Mouse (Mus musculus) stomach, adult 2 months (tissue): ENCODE measurements around the gene Mettl21e. TPM values are rescaled to one million over a fixed set of nuclear protein-coding genes. Genes with fewer than 3 reads are reported as not detected.

Experiments
- polyA plus RNA-seq: library from polyadenylated mRNA; depleted of rRNA; stranded (reverse); fragments of >200 nt; gene quantifications from 2 replicates; pipeline ENCODE4 v1.2.3, GENCODE M21; 2012; rRNA removed

Mettl21e gene
- polyA plus RNA-seq: not detected in 2 replicates

GRCm38 (mm10) chr1:44218876-44219275 lies at the start of gene Mettl21e:
Gene Mettl21e, minus strand, starts transcription at chr1:44218961.

Other genes starting within 250 kb of the Mettl21e start
- not detected in 2 replicates for gene Mettl21c, start 198.9 kb downstream of the Mettl21e start, polyA plus RNA-seq
- gene Gm8251, start 157.0 kb downstream of the Mettl21e start, polyA plus RNA-seq: not detected in 2 replicates
- gene Tex30, start 116.5 kb downstream of the Mettl21e start, polyA plus RNA-seq: 1.2 and 1.5 TPM in 2 replicates
- 6.1 and 9.2 TPM in 2 replicates for gene Kdelc1, start 100.2 kb downstream of the Mettl21e start, polyA plus RNA-seq
- gene Bivm, start 100.0 kb downstream of the Mettl21e start, polyA plus RNA-seq: 3.5 and 4.1 TPM in 2 replicates
- gene Ercc5, start 71.2 kb downstream of the Mettl21e start, polyA plus RNA-seq: 0.39 and 0.70 TPM in 2 replicates